Mouse (Mus musculus) CD4-positive, CD25-positive, alpha-beta regulatory T cell, adult 2 months (primary cell): Measurements from ENCODE around the gene Sgca.
A peak's percentile ranks its signal among the peaks of the same experiment; 100 is the strongest.
"Not testable (repeated sequence)": the region's sequence is repeated elsewhere in the genome, so short reads cannot be mapped to it uniquely, and the experiment has no call there.

Experiments
- DNase-seq: peaks from one replicate; pipeline ENCODE4 v3.0.0-alpha.2; 2012; ENCODE audit warnings: low read depth, low spot score

Gene Sgca

GRCm38 (mm10) chr11:94987341-94987740, 11.2 kb upstream of the Sgca start:
- DNase-seq = no peak

GRCm38 (mm10) chr11:94986435-94986834, 10.3 kb upstream of the Sgca start:
- DNase-seq = no peak

- no peak for DNase-seq
These were observed 9.7 kb upstream of the Sgca start for GRCm38 (mm10) chr11:94985822-94986221.

- no peak for DNase-seq
These were observed 9.0 kb upstream of the Sgca start for GRCm38 (mm10) chr11:94985140-94985539.

GRCm38 (mm10) chr11:94979462-94980179, 3.5 kb upstream of the Sgca start:
- no peak for DNase-seq

GRCm38 (mm10) chr11:94978947-94979346, 2.8 kb upstream of the Sgca start:
- peak; percentile 96 for DNase-seq

GRCm38 (mm10) chr11:94978178-94978915, 2.2 kb upstream of the Sgca start:
- no peak for DNase-seq

- no peak for DNase-seq
These were observed 1.2 kb downstream of the Sgca start for GRCm38 (mm10) chr11:94974951-94975350.

- DNase-seq = no peak
These were observed 2.8 kb downstream of the Sgca start for GRCm38 (mm10) chr11:94973313-94973712.

- DNase-seq = no peak
These were observed 3.2 kb downstream of the Sgca start for GRCm38 (mm10) chr11:94972887-94973286.

- no peak for DNase-seq
These were observed 4.1 kb downstream of the Sgca start for GRCm38 (mm10) chr11:94971895-94972615.

- peak; percentile 77 for DNase-seq
These were observed 5.8 kb downstream of the Sgca start for GRCm38 (mm10) chr11:94970210-94970943.

GRCm38 (mm10) chr11:94969709-94970108, 6.4 kb downstream of the Sgca start:
- not testable (repeated sequence) for DNase-seq

- DNase-seq = no peak
These were observed 7.9 kb downstream of the Sgca start for GRCm38 (mm10) chr11:94968187-94968586.

- DNase-seq = no peak
These were observed 8.7 kb downstream of the Sgca start, which contains the start of gene Hils1 for GRCm38 (mm10) chr11:94967419-94967818. TSS of gene Hils1 (plus strand) at chr11:94967593.

GRCm38 (mm10) chr11:94962534-94963101, 13.5 kb downstream of the Sgca start:
- no peak for DNase-seq

- peak; percentile 51 for DNase-seq
These were observed 17.9 kb downstream of the Sgca start for GRCm38 (mm10) chr11:94958065-94958858.

- no peak for DNase-seq
These were observed 18.4 kb downstream of the Sgca start for GRCm38 (mm10) chr11:94957693-94958064.

- DNase-seq = no peak
These were observed 21.0 kb downstream of the Sgca start for GRCm38 (mm10) chr11:94955103-94955502.

- DNase-seq = peak; percentile 27
These were observed 24.0 kb downstream of the Sgca start for GRCm38 (mm10) chr11:94952169-94952568.
